Mouse (Mus musculus) small intestine, adult 2 months (tissue): Measurements from ENCODE around the gene Plppr2. TPM values are rescaled to one million over a fixed set of nuclear protein-coding genes. Genes with fewer than 3 reads are reported as not detected.

Source experiments
- H3K27ac ChIP-seq: fragments of 200-500 bp; 2 replicates; pipeline ENCODE4 v1.5.1; 2012; ENCODE audit warnings: low read depth, low read length, control low read depth, inconsistent platforms; ENCODE audit not compliant: insufficient read depth
- H3K27me3 ChIP-seq: fragments of 200-500 bp; 2 replicates; pipeline ENCODE4 v1.6.1; 2012; ENCODE audit warnings: mild to moderate bottlenecking, moderate library complexity, low read length, inconsistent platforms; ENCODE audit not compliant: control insufficient read depth, insufficient read depth
- H3K36me3 ChIP-seq: fragments of 200-500 bp; 2 replicates; pipeline ENCODE4 v1.6.1; 2012; ENCODE audit warnings: mild to moderate bottlenecking, low read length, control low read depth, inconsistent platforms; ENCODE audit not compliant: control insufficient read depth, insufficient read depth
- H3K4me1 ChIP-seq: fragments of 200-500 bp; 2 replicates; pipeline ENCODE4 v1.6.1; 2012; ENCODE audit warnings: low read length, inconsistent platforms, mixed read lengths; ENCODE audit not compliant: control insufficient read depth, insufficient read depth, insufficient read length
- H3K4me3 ChIP-seq: fragments of 200-500 bp; 2 replicates; pipeline ENCODE4 v1.5.1; 2012; ENCODE audit warnings: low read depth, mild to moderate bottlenecking, control low read depth, inconsistent platforms, low read length, moderate library complexity
- CTCF ChIP-seq: fragments of 200-500 bp; IDR thresholded peaks from 2 replicates; pipeline ENCODE4 v1.5.1; 2012; ENCODE audit warnings: low read depth, mild to moderate bottlenecking, control low read depth, inconsistent platforms, low read length, moderate library complexity, mixed read lengths; ENCODE audit not compliant: insufficient replicate concordance, insufficient read length; ENCODE audit errors: extremely low read depth
- POLR2A ChIP-seq: fragments of 200-500 bp; IDR thresholded peaks from 2 replicates; pipeline ENCODE4 v1.6.1; 2012; ENCODE audit warnings: low read depth, mild to moderate bottlenecking, control low read depth, inconsistent platforms, low read length, moderate library complexity
- WGBS: fragments of 180-500 bp; shearing (Covaris S2); methylation state at CpG from one replicate; pipeline ENCODE4 v1.1.7; 2018; 5-methylcytosine and 5-hydroxymethylcytosine counted together
- polyA plus RNA-seq: library from polyadenylated mRNA; depleted of rRNA; stranded (reverse); fragments of >200 nt; gene quantifications from 2 replicates; pipeline ENCODE4 v1.2.3, GENCODE M21; 2012

The Plppr2 gene
- polyA plus RNA-seq, 1 experiment, result 5.5 TPM

- Histone ChIP-seq H3K4me1 (peaks cover 4% of the 10 kb centered on the region; the same call in 1 of the 2 replicates), H3K27ac (no peak overlapping the region), H3K36me3 (no peaks in the 10 kb centered on the region), H3K4me3 (no peak overlapping the region), H3K27me3 (0 out of 2 replicates have a peak, but pooled peaks cover 6% of the 10 kb centered on the region)
- 15% methylated on average over 23 of the region's 23 CpGs for WGBS
- TF ChIP-seq POLR2A (no peak), CTCF (no peak)
These were observed 7.4 kb downstream of the Plppr2 start for GRCm38 (mm10) chr9:21944267-21944666.

GRCm38 (mm10) chr9:21947540-21948130, 10.8 kb downstream of the Plppr2 start:
- TF ChIP-seq CTCF, result no peak
- TF ChIP-seq POLR2A, result no peak
- Histone ChIP-seq H3K27me3 (0 out of 2 replicates have a peak, but pooled peaks cover 6% of the 10 kb centered on the region), H3K27ac (no peak overlapping the region), H3K36me3 (no peaks in the 10 kb centered on the region), H3K4me1 (peaks cover 4% of the 10 kb centered on the region; the same call in 1 of the 2 replicates), H3K4me3 (no peak overlapping the region)
- WGBS, result 6% methylated on average over 28 of the region's 28 CpGs

- no peak for TF ChIP-seq POLR2A
- no peak for TF ChIP-seq CTCF
- Histone ChIP-seq H3K4me3 (no peak overlapping the region), H3K27me3 (0 out of 2 replicates have a peak, but pooled peaks cover 6% of the 10 kb centered on the region), H3K4me1 (peaks cover 4% of the 10 kb centered on the region; the same call in 1 of the 2 replicates), H3K36me3 (no peaks in the 10 kb centered on the region), H3K27ac (no peak overlapping the region)
- WGBS, result 54% methylated on average over 8 of the region's 8 CpGs
These were observed 11.3 kb downstream of the Plppr2 start for GRCm38 (mm10) chr9:21948146-21948545.

GRCm38 (mm10) chr9:21948790-21949189, 12.0 kb downstream of the Plppr2 start:
- Histone ChIP-seq H3K36me3 (no peaks in the 10 kb centered on the region), H3K27ac (no peak overlapping the region), H3K4me1 (peaks cover 4% of the 10 kb centered on the region; the same call in 1 of the 2 replicates), H3K27me3 (0 out of 2 replicates have a peak, but pooled peaks cover 6% of the 10 kb centered on the region), H3K4me3 (no peak overlapping the region)
- WGBS, result 68% methylated on average over 6 of the region's 6 CpGs
- TF ChIP-seq POLR2A (no peak), CTCF (no peak)

- WGBS, result 17% methylated on average over 11 of the region's 11 CpGs
- H3K27ac ChIP-seq, result no peak overlapping the region
- H3K4me1 ChIP-seq, result peaks cover 2% of the 10 kb centered on the region; the same call in 1 of the 2 replicates
- no peak for TF ChIP-seq POLR2A
- TF ChIP-seq CTCF, result no peak
- H3K4me3 ChIP-seq, result no peak overlapping the region
- no peaks in the 10 kb centered on the region for H3K36me3 ChIP-seq
- H3K27me3 ChIP-seq, result 0 out of 2 replicates have a peak, but pooled peaks cover 6% of the 10 kb centered on the region
These were observed 13.5 kb downstream of the Plppr2 start for GRCm38 (mm10) chr9:21950322-21950721.

- H3K27me3 ChIP-seq, result 0 out of 2 replicates have a peak, but pooled peaks cover 6% of the 10 kb centered on the region
- TF ChIP-seq CTCF, result no peak
- TF ChIP-seq POLR2A, result no peak
- WGBS, result 74% methylated on average over 3 of the region's 3 CpGs
- no peak overlapping the region for H3K27ac ChIP-seq
- H3K4me3 ChIP-seq, result no peak overlapping the region
- peaks cover 2% of the 10 kb centered on the region; the same call in 1 of the 2 replicates for H3K4me1 ChIP-seq
- no peaks in the 10 kb centered on the region for H3K36me3 ChIP-seq
These were observed 15.1 kb downstream of the Plppr2 start for GRCm38 (mm10) chr9:21951977-21952376.

GRCm38 (mm10) chr9:21953600-21953999, 16.8 kb downstream of the Plppr2 start:
- H3K4me3 ChIP-seq, result no peak overlapping the region

More at GRCm38 (mm10) chr9:21953600-21953999, 16.8 kb downstream of the Plppr2 start:
- 0 out of 2 replicates have a peak, but pooled peaks cover 3% of the 10 kb centered on the region for H3K4me1 ChIP-seq
- H3K27me3 ChIP-seq, result no peaks in the 10 kb centered on the region
- H3K36me3 ChIP-seq, result no peaks in the 10 kb centered on the region
- no peak for TF ChIP-seq POLR2A
- no peak for TF ChIP-seq CTCF
- no peak overlapping the region for H3K27ac ChIP-seq
- 21% methylated on average over 3 of the region's 3 CpGs for WGBS
